Mouse (Mus musculus) spleen, adult 2 months (tissue): ENCODE data around the gene Arl2. TPM values are rescaled to one million over a fixed set of nuclear protein-coding genes. Genes with fewer than 3 reads are reported as not detected.
"Not testable (repeated sequence)": the region's sequence is repeated elsewhere in the genome, so short reads cannot be mapped to it uniquely, and the experiment has no call there.

Source experiments
- DNase-seq, 2 experiments: peaks; one replicate each; pipeline versions ENCODE4 v3.0.0 to v3.0.0-alpha.2; 2012 to 2021; ENCODE audit warnings: low spot score in 2 of 2, low read depth in 1 of 2
- H3K27ac ChIP-seq: fragments of 200-500 bp; 2 replicates; pipeline ENCODE4 v1.5.1; 2012; ENCODE audit warnings: low read length, inconsistent platforms; ENCODE audit not compliant: insufficient read depth
- H3K27me3 ChIP-seq: fragments of 200-500 bp; 2 replicates; pipeline ENCODE4 v1.6.1; 2012; ENCODE audit warnings: mild to moderate bottlenecking, moderate library complexity, low read length, inconsistent platforms; ENCODE audit not compliant: control insufficient read depth, insufficient read depth
- H3K36me3 ChIP-seq: fragments of 200-500 bp; 2 replicates; pipeline ENCODE4 v1.6.1; 2012; ENCODE audit warnings: mild to moderate bottlenecking, low read length, inconsistent platforms; ENCODE audit not compliant: control insufficient read depth, insufficient read depth
- H3K4me1 ChIP-seq: fragments of 200-500 bp; 2 replicates; pipeline ENCODE4 v1.6.1; 2011; ENCODE audit warnings: inconsistent platforms; ENCODE audit not compliant: control insufficient read depth, insufficient read depth, insufficient read length
- H3K4me3 ChIP-seq: fragments of 200-500 bp; 2 replicates; pipeline ENCODE4 v1.5.1; 2011; ENCODE audit warnings: mild to moderate bottlenecking, inconsistent platforms; ENCODE audit not compliant: insufficient read depth, insufficient read length; ENCODE audit errors: extremely low read depth
- CTCF ChIP-seq: fragments of 200-500 bp; IDR thresholded peaks from 2 replicates; pipeline ENCODE4 v1.5.1; 2011; ENCODE audit warnings: mild to moderate bottlenecking, inconsistent platforms; ENCODE audit not compliant: insufficient read depth, insufficient read length, insufficient replicate concordance; ENCODE audit errors: extremely low read depth
- POLR2A ChIP-seq: fragments of 200-500 bp; IDR thresholded peaks from 2 replicates; pipeline ENCODE4 v1.6.1; 2011; ENCODE audit warnings: low read depth, low read length, inconsistent platforms
- WGBS: fragments of 180-500 bp; shearing (Covaris S2); methylation state at CpG from one replicate; pipeline ENCODE4 v1.1.7; 2018; 5-methylcytosine and 5-hydroxymethylcytosine counted together
- polyA plus RNA-seq: library from polyadenylated mRNA; depleted of rRNA; stranded (reverse); fragments of >200 nt; gene quantifications from 2 replicates; pipeline ENCODE4 v1.2.3, GENCODE M21; 2012

Gene Arl2
- polyA plus RNA-seq, 1 experiment, result 51.8 TPM

- DNase-seq, result no peak
Observed at GRCm38 (mm10) chr19:6139701-6140100, 1.6 kb downstream of the Arl2 start.

GRCm38 (mm10) chr19:6136397-6136796, 5.0 kb downstream of the Arl2 start:
- Histone ChIP-seq H3K4me1 (no peaks in the 10 kb centered on the region), H3K27me3 (no peaks in the 10 kb centered on the region), H3K36me3 (no peaks in the 10 kb centered on the region; the same call in 1 of the 2 replicates), H3K27ac (no peak overlapping the region), H3K4me3 (no peak overlapping the region)
- no peak for TF ChIP-seq CTCF
- TF ChIP-seq POLR2A, result no peak
- DNase-seq, result no peak
- 92% methylated on average over 3 of the region's 3 CpGs for WGBS

More at GRCm38 (mm10) chr19:6139701-6140100, 1.6 kb downstream of the Arl2 start:
- no peak overlapping the region for H3K4me3 ChIP-seq
- H3K36me3 ChIP-seq, result no peaks in the 10 kb centered on the region; the same call in 1 of the 2 replicates
- 91% methylated on average over 6 of the region's 6 CpGs for WGBS
- no peaks in the 10 kb centered on the region for H3K4me1 ChIP-seq
- H3K27me3 ChIP-seq, result no peaks in the 10 kb centered on the region
- no peak for TF ChIP-seq CTCF
- no peak for TF ChIP-seq POLR2A
- H3K27ac ChIP-seq, result no peak overlapping the region

- not testable (repeated sequence) for DNase-seq, H3K4me1 ChIP-seq, H3K27ac ChIP-seq, H3K36me3 ChIP-seq, H3K4me3 ChIP-seq, H3K27me3 ChIP-seq
- WGBS, result 48% methylated on average over 1 of the region's 1 CpGs
Observed at GRCm38 (mm10) chr19:6133197-6133596, 8.2 kb downstream of the Arl2 start.

GRCm38 (mm10) chr19:6132171-6132827, 9.0 kb downstream of the Arl2 start:
- Histone ChIP-seq H3K27ac (no peak overlapping the region; the same call in 1 of the 2 replicates), H3K36me3 (no peaks in the 10 kb centered on the region), H3K4me1 (no peaks in the 10 kb centered on the region), H3K4me3 (no peak overlapping the region), H3K27me3 (no peaks in the 10 kb centered on the region)
- TF ChIP-seq CTCF, result no peak
- no peak for TF ChIP-seq POLR2A
- WGBS, result 83% methylated on average over 7 of the region's 7 CpGs
- DNase-seq, result no peak

GRCm38 (mm10) chr19:6130414-6131128, 10.8 kb downstream of the Arl2 start:
- not testable (repeated sequence) for H3K4me3 ChIP-seq, H3K4me1 ChIP-seq, H3K27me3 ChIP-seq, H3K36me3 ChIP-seq, H3K27ac ChIP-seq, DNase-seq
- 81% methylated on average over 7 of the region's 7 CpGs for WGBS

- WGBS, result under 1% methylated on average over 32 of the region's 32 CpGs
- Histone ChIP-seq H3K4me1 (no peaks in the 10 kb centered on the region), H3K4me3 (peak within 1 kb of the TSS; percentile 67), H3K36me3 (no peaks in the 10 kb centered on the region), H3K27ac (peak within 1 kb of the TSS; percentile 94), H3K27me3 (no peaks in the 10 kb centered on the region)
- peak; percentile 28; the same call in 1 of the 2 replicates for TF ChIP-seq POLR2A
- TF ChIP-seq CTCF, result no peak
- peak; percentile 93 to 96 for DNase-seq
Observed at GRCm38 (mm10) chr19:6127760-6128341, 13.5 kb downstream of the Arl2 start, which contains the start of gene Snx15. Gene Snx15, minus strand, starts transcription at chr19:6128304.
